Mouse (Mus musculus): ENCODE measurements around the gene Dr1. TPM values are rescaled to one million over a fixed set of nuclear protein-coding genes. Genes with fewer than 3 reads are reported as not detected.
"Not testable (repeated sequence)": the region's sequence is repeated elsewhere in the genome, so short reads cannot be mapped to it uniquely, and the experiment has no call there.

Gene Dr1
- polyA plus RNA-seq, 1 experiment = 13.0 TPM

GRCm38 (mm10) chr5:108270415-108270814, 1.7 kb downstream of the Dr1 start:
- no peaks in the 10 kb centered on the region for H3K27me3 ChIP-seq (ENCODE audit: control insufficient read depth, insufficient read depth, insufficient read length)
- no peak for TF ChIP-seq MAX (IDR thresholded peaks at IDR 0.05)
- peak overlapping the region; percentile 54 for H3ac ChIP-seq (ENCODE audit: control insufficient read depth, insufficient read length, low read depth)
- peaks cover 47% of the 10 kb centered on the region for H3K79me3 ChIP-seq (ENCODE audit: low read depth)
- H3K79me2 ChIP-seq (ENCODE audit: control insufficient read depth, insufficient read depth) = peaks cover 65% of the 10 kb centered on the region
- H3K36me3 ChIP-seq (ENCODE audit: control insufficient read depth, insufficient read depth) = peaks cover 30% of the 10 kb centered on the region
- peak overlapping the region; percentile 87 for H3K4me3 ChIP-seq (ENCODE audit: insufficient read depth, poor library complexity, severe bottlenecking)

GRCm38 (mm10) chr5:108271345-108271744, 2.6 kb downstream of the Dr1 start:
- H3K4me3 ChIP-seq (ENCODE audit: insufficient read depth, poor library complexity, severe bottlenecking); H3ac ChIP-seq (ENCODE audit: control insufficient read depth, insufficient read length, low read depth); H3K27me3 ChIP-seq (ENCODE audit: control insufficient read depth, insufficient read depth, insufficient read length): not testable (repeated sequence)
- Histone ChIP-seq H3K79me3 (ENCODE audit: low read depth) (peaks cover 47% of the 10 kb centered on the region), H3K79me2 (ENCODE audit: control insufficient read depth, insufficient read depth) (peaks cover 65% of the 10 kb centered on the region), H3K36me3 (ENCODE audit: control insufficient read depth, insufficient read depth) (peaks cover 39% of the 10 kb centered on the region)

- Histone ChIP-seq H3K27me3 (ENCODE audit: control insufficient read depth, insufficient read depth, insufficient read length) (no peaks in the 10 kb centered on the region), H3K36me3 (ENCODE audit: control insufficient read depth, insufficient read depth) (no peaks in the 10 kb centered on the region), H3ac (ENCODE audit: control insufficient read depth, insufficient read length, low read depth) (no peak overlapping the region), H3K79me3 (ENCODE audit: low read depth) (no peaks in the 10 kb centered on the region), H3K79me2 (ENCODE audit: control insufficient read depth, insufficient read depth) (no peaks in the 10 kb centered on the region), H3K4me3 (ENCODE audit: insufficient read depth, poor library complexity, severe bottlenecking) (no peak overlapping the region)
- TF ChIP-seq CEBPB (IDR thresholded peaks at IDR 0.05; ENCODE audit: low read depth) (no peak), MYOG (IDR thresholded peaks at IDR 0.05; ENCODE audit: control insufficient read depth, extremely low read depth, insufficient read length) (no peak)
Observed at GRCm38 (mm10) chr5:108286957-108287356, 18.3 kb downstream of the Dr1 start.

GRCm38 (mm10) chr5:108301567-108301966, 32.9 kb downstream of the Dr1 start:
- Histone ChIP-seq H3K79me3 (ENCODE audit: low read depth) (no peaks in the 10 kb centered on the region), H3ac (ENCODE audit: control insufficient read depth, insufficient read length, low read depth) (no peak overlapping the region), H3K4me3 (ENCODE audit: insufficient read depth, poor library complexity, severe bottlenecking) (no peak overlapping the region), H3K79me2 (ENCODE audit: control insufficient read depth, insufficient read depth) (no peaks in the 10 kb centered on the region), H3K36me3 (ENCODE audit: control insufficient read depth, insufficient read depth) (no peaks in the 10 kb centered on the region), H3K27me3 (ENCODE audit: control insufficient read depth, insufficient read depth, insufficient read length) (no peaks in the 10 kb centered on the region)
- TF ChIP-seq FOSL1 (IDR thresholded peaks at IDR 0.05; ENCODE audit: insufficient read depth, low read length, poor library complexity, severe bottlenecking) (no peak), MYOD1 (IDR thresholded peaks at IDR 0.05; ENCODE audit: control insufficient read depth, insufficient read length, low read depth) (no peak), CTCF (IDR thresholded peaks at IDR 0.05; ENCODE audit: control insufficient read depth, insufficient read depth, insufficient read length) (no peak), USF1 (IDR thresholded peaks at IDR 0.05; ENCODE audit: low read depth) (no peak), CEBPB (IDR thresholded peaks at IDR 0.05; ENCODE audit: low read depth) (no peak), MAX (IDR thresholded peaks at IDR 0.05) (no peak), MYOG (IDR thresholded peaks at IDR 0.05; ENCODE audit: control insufficient read depth, extremely low read depth, insufficient read length) (no peak)

GRCm38 (mm10) chr5:108312224-108313064, 43.7 kb downstream of the Dr1 start, which contains the start of gene Pigg:
Gene Pigg, plus strand, starts transcription at chr5:108312609.
- no peaks in the 10 kb centered on the region for H3K79me3 ChIP-seq (ENCODE audit: low read depth)
- H3K4me3 ChIP-seq (ENCODE audit: insufficient read depth, poor library complexity, severe bottlenecking) = peak within 1 kb of the TSS; percentile 75
- TF ChIP-seq CEBPB (IDR thresholded peaks at IDR 0.05; ENCODE audit: low read depth) (no peak), CTCF (IDR thresholded peaks at IDR 0.05; ENCODE audit: control insufficient read depth, insufficient read depth, insufficient read length) (no peak), MAX (IDR thresholded peaks at IDR 0.05) (peak; percentile 83)
- H3K36me3 ChIP-seq (ENCODE audit: control insufficient read depth, insufficient read depth) = no peaks in the 10 kb centered on the region
- peak within 1 kb of the TSS; percentile 85 for H3ac ChIP-seq (ENCODE audit: control insufficient read depth, insufficient read length, low read depth)
- H3K27me3 ChIP-seq (ENCODE audit: control insufficient read depth, insufficient read depth, insufficient read length) = no peaks in the 10 kb centered on the region
- peaks cover 8% of the 10 kb centered on the region for H3K79me2 ChIP-seq (ENCODE audit: control insufficient read depth, insufficient read depth)

GRCm38 (mm10) chr5:108313065-108313860, 44.6 kb downstream of the Dr1 start:
- H3K79me3 ChIP-seq (ENCODE audit: low read depth) = no peaks in the 10 kb centered on the region
- TF ChIP-seq CEBPB (IDR thresholded peaks at IDR 0.05; ENCODE audit: low read depth) (no peak), MYOD1 (IDR thresholded peaks at IDR 0.05; ENCODE audit: control insufficient read depth, insufficient read length, low read depth) (no peak), MAX (IDR thresholded peaks at IDR 0.05) (no peak), MYOG (IDR thresholded peaks at IDR 0.05; ENCODE audit: control insufficient read depth, extremely low read depth, insufficient read length) (no peak), CTCF (IDR thresholded peaks at IDR 0.05; ENCODE audit: control insufficient read depth, insufficient read depth, insufficient read length) (no peak), FOSL1 (IDR thresholded peaks at IDR 0.05; ENCODE audit: insufficient read depth, low read length, poor library complexity, severe bottlenecking) (no peak), USF1 (IDR thresholded peaks at IDR 0.05; ENCODE audit: low read depth) (no peak)
- no peaks in the 10 kb centered on the region for H3K27me3 ChIP-seq (ENCODE audit: control insufficient read depth, insufficient read depth, insufficient read length)

More at GRCm38 (mm10) chr5:108313065-108313860, 44.6 kb downstream of the Dr1 start:
- Histone ChIP-seq H3K36me3 (ENCODE audit: control insufficient read depth, insufficient read depth) (no peaks in the 10 kb centered on the region), H3ac (ENCODE audit: control insufficient read depth, insufficient read length, low read depth) (peak overlapping the region; percentile 85), H3K4me3 (ENCODE audit: insufficient read depth, poor library complexity, severe bottlenecking) (peak overlapping the region; percentile 75), H3K79me2 (ENCODE audit: control insufficient read depth, insufficient read depth) (peaks cover 8% of the 10 kb centered on the region)

Other genes starting within 250 kb of the Dr1 start
- 12.0 TPM for gene Mtf2, start 203.2 kb upstream of the Dr1 start, polyA plus RNA-seq (2012; fragmentation: generic; extraction: Trizol)
- 16.8 TPM for gene Tmed5, start 136.3 kb upstream of the Dr1 start, polyA plus RNA-seq (2012; fragmentation: generic; extraction: Trizol)
- gene Ccdc18, start 136.0 kb upstream of the Dr1 start, polyA plus RNA-seq (2012; fragmentation: generic; extraction: Trizol) = 0.55 TPM
- 1.8 TPM for gene Pigg, start 43.7 kb downstream of the Dr1 start, polyA plus RNA-seq (2012; fragmentation: generic; extraction: Trizol)
- gene Gm42517, start 99.0 kb downstream of the Dr1 start, polyA plus RNA-seq (2012; fragmentation: generic; extraction: Trizol) = 1.1 TPM
- 0.01 TPM for gene Pde6b, start 119.5 kb downstream of the Dr1 start, polyA plus RNA-seq (2012; fragmentation: generic; extraction: Trizol)
- 1,015 TPM for gene Atp5k, start 165.6 kb downstream of the Dr1 start, polyA plus RNA-seq (2012; fragmentation: generic; extraction: Trizol)
- 0.25 TPM for gene Mfsd7a, start 180.0 kb downstream of the Dr1 start, polyA plus RNA-seq (2012; fragmentation: generic; extraction: Trizol)
- 14.4 TPM for gene Pcgf3, start 192.3 kb downstream of the Dr1 start, polyA plus RNA-seq (2012; fragmentation: generic; extraction: Trizol)

All from C2C12 (cell line).